Mouse (Mus musculus): ENCODE data around the gene Stoml2. TPM values are rescaled to one million over a fixed set of nuclear protein-coding genes. Genes with fewer than 3 reads are reported as not detected.
A peak's percentile ranks its signal among the peaks of the same experiment; 100 is the strongest.

Stoml2 gene
- 100 to 1,000 TPM in 1 of 2 experiments, 10 to 100 TPM in 1; 88.9 to 105 TPM for total RNA-seq (2021)
- long read RNA-seq, experiment 1, transcript Stoml2-201 (10 exons, 1,874 nt): major isoform, 132 of 140 reads
- long read RNA-seq, experiment 1, partial matches to known transcripts: 3 of 140 reads
- long read RNA-seq, experiment 1, other reads (novel, unspliced or antisense): 5 of 140 reads
- long read RNA-seq, experiment 2, transcript Stoml2-201 (10 exons, 1,874 nt): major isoform, 143 of 164 reads
- long read RNA-seq, experiment 2, partial matches to known transcripts: 13 of 164 reads
- long read RNA-seq, experiment 2, other reads (novel, unspliced or antisense): 8 of 164 reads

DNA sequence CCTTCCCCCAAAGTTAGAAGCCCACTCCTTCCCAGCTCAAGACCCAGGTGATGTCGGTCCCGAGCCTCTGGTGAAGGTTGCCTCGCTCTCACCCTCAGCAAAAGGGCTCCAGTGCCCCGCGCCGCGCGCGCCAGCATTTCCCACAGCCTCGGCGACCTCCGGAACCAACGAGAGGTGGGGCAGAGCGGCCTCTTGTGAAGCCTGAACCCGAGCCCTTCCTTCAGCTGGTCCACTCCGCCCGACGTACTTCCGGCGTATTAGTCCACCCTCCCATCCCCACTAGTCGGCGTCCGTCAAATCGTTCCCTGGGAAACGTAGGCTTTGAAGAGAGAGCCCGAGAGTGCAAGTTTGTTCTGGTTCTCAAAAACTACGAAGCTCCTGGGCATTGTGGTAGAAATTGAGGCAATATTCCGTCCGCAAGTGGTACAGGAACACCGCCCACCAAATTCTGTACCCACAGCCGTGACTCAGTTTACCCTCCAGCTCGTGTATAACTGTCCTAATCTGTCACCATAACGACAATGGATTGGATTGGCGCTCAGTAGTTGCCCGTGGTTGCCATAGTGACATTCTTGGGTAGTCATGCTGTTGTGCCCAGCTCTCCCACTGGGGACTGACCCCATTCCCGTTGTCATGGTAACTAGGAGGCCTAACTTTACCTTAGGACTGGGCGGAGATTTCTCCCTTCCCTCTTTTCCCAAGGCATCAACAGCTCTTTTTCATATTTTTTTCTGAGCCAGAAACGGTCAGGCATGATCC is at the start of gene Stoml2:
TSS of gene Stoml2 (minus strand) at position 474 of the 759 bp plus-strand sequence.
- DNase-seq (ENCODE audit: low spot score): peak; percentile 94

DNA sequence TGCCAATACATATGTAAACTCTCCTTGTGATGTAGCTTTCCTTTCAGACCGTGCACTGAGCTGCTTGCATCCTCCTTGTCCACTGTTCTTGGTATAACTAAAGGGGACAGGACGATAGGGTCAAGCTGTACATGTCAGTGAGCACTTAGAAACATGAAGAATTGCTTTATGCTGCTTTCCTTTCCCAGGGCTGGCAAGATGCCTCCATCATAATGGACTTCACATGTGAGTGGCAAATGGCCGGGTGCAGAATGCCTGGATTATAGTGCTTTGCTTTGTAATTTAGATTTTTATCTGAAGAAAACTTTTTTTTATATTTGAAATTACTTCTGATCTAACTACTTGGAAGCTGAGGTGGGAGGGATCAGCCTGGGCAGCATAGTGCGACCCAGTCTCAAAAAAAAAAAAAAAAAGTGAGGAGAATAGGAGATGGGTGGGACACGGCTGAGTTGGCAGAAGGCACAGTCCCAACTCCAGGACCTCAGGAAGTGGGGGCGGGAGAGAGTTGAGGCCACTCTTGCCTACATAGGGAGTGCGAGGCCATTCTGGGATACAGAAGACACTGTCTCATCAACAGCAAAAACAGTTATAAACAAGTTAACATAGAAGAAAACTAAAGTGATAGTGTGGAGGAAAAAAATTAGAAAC is 46.7 kb upstream of the Stoml2 start:
- DNase-seq (ENCODE audit: low spot score): no peak

DNA sequence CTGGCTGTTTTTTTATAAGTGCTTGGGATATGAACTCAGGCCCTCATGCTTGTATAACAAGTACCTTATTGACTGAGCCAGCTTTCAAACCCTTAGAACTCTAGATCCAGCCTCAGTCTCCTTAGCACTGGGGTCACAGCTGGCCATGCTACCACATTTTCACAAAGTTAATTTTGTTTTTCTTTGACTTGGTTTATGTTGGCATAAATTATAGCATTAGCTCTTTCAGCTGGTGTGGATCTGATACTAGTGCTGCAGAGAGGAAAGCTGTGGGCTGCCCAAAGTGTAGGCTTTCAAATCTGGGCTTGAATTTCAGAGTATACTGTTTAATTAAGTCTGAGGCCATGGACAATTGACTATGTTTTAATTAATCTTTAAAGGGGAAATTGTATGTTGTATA is 43.4 kb upstream of the Stoml2 start:
- no peak for DNase-seq (ENCODE audit: low spot score)

DNA sequence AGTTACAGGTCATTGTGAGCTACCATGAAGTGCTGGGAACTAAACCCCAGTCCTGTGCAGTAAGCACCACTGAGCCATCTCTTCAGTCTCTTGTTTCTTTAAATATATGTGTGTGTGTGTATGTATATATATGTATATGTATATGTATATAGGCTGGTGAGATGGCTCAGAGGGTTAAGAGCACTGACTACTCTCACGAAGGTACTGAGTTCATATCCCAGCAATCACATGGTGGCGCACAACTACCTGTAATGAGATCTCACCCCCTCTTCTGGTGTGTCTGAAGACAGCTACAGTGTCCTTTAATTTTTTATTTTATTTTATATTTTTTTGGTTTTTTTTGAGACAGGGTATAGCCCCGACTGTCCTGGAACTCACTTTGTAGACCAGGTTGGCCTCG is 34.0 kb upstream of the Stoml2 start:
- DNase-seq (ENCODE audit: low spot score): no peak

GRCm38 (mm10) chr4:43060286-43060685 is 28.8 kb upstream of the Stoml2 start:
- DNase-seq (ENCODE audit: low spot score): no peak

- DNase-seq (ENCODE audit: low spot score): no peak
Observed at GRCm38 (mm10) chr4:43059697-43060096, 28.2 kb upstream of the Stoml2 start.

DNA sequence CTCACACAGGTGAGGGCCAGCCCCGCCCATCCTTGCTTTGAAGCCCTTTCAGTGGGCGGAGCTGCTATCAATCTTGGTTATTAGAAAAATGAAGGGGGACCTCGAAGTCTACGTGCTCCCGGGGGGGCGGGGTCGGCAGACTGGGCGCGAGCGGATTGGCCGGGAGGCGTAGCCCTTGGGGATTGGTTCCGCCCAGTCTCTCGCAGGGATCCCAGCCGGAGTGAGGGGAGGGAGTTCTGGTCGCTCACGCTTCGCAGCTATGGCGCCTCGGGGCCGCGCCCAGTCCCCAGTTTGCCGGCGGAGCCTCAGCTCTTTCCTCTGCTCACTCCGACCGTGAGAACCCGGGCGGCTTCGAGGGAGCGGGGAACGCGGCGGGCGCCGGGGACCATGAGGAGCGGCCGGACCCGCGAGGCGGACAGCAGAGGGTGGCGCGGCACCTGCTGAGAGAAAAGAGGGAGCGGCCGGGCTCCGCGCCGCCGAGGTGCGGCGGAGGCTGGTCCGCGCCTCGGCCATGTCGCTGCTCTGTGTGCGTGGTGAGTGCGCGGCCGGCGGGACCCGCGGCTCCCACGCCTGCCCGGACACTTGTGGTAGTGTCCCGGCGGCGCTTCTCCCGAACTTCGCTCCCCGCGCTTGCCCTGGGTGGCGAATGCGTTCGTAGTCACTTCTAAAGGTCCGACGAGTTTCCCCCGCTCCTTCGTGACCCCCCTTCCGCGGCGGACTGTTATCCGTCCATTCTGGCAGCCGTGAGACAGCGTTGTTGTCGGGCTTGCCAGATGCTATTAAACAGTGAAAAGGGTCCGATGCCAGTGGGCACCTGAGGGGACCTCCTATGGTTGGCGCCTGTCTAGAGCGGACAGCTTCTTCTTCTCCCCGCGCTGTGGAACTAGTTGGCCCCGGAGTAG is 27.5 kb upstream of the Stoml2 start, which contains the start of gene Unc13b:
TSS of gene Unc13b (plus strand) at position 201 of the 902 bp plus-strand sequence.
- DNase-seq (ENCODE audit: low spot score): peak; percentile 81

- no peak for DNase-seq (ENCODE audit: low spot score)
Observed at GRCm38 (mm10) chr4:43058392-43058752, 26.9 kb upstream of the Stoml2 start.

- no peak for DNase-seq (ENCODE audit: low spot score)
Observed at GRCm38 (mm10) chr4:43057654-43058053, 26.1 kb upstream of the Stoml2 start.

DNA sequence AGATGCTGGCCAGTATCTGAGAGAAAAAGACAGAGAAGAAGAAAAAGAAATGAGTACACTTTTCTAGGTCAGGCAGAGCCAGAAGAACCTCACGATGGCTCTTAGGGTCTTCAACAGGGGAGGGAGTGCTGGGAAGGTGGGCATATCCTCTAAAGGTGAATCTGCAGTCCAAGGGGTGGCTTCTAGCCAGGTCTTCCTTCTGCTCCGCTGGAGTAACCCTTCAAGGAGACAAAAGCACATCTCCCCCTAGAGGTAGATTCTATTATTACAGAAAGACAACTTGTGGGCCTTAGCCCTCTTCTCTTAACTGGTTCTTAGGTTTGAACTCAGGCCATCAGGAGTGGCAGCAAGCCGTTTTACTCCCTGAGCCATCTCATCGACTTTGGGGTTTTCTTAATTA is 21.1 kb upstream of the Stoml2 start:
- DNase-seq (ENCODE audit: low spot score): peak; percentile 60

- peak; percentile 87 for DNase-seq (ENCODE audit: low spot score)
Observed at GRCm38 (mm10) chr4:43047231-43047630, 15.7 kb upstream of the Stoml2 start.

DNA sequence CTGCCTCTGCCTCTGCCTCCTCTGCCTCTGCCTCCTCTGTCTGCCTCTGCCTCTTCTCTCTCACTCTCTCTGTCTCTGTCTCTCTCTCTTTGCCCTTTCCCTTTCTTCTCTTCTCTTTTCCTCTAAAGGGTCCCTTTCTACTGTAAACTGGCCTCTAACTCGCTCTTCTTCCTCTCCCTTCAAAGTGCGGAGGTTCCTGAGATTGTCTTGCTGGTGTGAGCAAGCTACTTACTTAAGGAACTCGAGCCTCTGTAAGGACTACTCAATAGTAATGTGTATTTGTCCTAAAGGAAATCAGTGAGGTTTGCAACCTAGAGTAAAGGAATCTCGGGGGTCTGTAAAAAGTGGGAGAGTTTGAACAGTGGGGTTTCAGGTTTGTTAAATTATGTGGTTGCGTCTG is 15.1 kb upstream of the Stoml2 start:
- no peak for DNase-seq (ENCODE audit: low spot score)

- DNase-seq (ENCODE audit: low spot score): peak; percentile 99
Observed at GRCm38 (mm10) chr4:43045659-43046302, 14.3 kb upstream of the Stoml2 start, which contains the start of gene Fam214b. Gene Fam214b (minus strand): TSS chr4:43046220.

DNA sequence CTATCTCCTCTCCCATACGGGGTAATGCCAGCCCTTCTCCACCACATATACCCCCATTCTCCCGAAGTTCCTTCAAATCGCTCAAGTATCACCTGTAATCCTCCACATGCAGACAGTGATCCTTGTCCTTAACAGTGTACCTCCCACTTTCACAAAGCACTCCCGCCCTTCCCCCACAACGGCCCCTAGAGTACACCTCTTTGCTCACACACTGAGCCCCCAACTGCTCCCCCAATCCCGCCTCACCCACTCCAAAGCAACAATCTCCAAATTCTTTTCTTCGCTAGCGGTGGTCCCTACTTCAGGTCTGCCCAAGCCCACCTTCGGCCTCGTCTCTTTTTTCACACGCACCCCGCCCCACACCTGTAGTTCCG is 13.8 kb upstream of the Stoml2 start:
- DNase-seq (ENCODE audit: low spot score): no peak

DNA sequence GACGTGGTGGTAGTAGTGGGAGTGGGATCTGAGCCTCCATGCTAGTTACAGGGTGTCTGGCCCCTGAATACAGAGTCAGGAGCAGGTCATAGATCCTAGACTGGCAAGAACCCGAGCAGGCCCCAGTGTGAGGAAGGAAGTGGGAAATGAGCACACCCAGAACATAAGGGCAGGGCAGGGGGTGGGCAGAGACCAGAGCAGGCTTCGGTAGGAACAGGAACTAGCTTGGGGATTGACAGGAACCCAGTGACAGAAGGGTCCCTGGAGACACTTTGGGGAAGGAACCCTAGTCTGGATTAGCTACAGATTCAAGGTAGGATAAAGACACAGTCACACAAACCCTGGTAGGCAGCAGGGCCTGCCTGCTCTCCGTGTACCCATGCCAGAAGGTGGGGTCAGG is 13.2 kb upstream of the Stoml2 start:
- no peak for DNase-seq (ENCODE audit: low spot score)

DNA sequence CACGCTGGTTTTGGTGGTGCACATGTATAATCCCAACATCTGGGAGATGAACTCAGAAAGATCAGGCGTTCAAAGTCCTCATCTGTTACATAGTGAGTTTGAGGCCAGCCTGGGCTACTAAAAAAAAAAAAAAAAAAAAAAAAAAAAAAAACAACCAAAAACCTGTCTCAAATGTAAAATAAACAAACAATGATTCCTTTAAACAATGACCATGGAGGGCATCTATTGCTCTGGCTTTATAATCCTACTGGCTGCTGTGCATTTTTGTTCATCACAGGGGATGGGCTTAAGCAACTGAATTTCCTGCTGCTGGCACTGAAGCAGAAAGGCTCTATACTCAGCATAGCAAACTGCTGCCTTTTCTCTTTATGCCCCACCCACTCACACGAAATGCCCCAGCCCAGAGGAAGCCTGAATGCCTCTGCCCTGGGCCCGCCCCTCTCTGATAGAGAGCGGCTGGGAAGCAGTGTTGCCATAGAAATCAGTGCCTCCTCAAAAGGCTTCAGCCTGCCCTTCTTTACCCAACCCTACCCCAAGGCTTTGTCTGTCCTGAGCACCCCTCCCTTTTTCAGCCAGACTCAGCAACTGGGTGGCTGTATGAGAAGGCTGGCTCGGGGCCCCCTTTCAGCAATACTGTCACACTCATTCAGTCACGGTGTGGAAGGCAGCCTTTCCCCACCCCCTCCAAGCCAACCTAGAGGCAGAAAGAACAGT is 12.3 kb upstream of the Stoml2 start:
- DNase-seq (ENCODE audit: low spot score): no peak

GRCm38 (mm10) chr4:43040881-43041547 is 9.5 kb upstream of the Stoml2 start:
- DNase-seq (ENCODE audit: low spot score): no peak

GRCm38 (mm10) chr4:43040114-43040572 is 8.6 kb upstream of the Stoml2 start:
- peak; percentile 97 for DNase-seq (ENCODE audit: low spot score)

- DNase-seq (ENCODE audit: low spot score): no peak
Observed at GRCm38 (mm10) chr4:43039609-43040008, 8.1 kb upstream of the Stoml2 start.

Measured in gastrocnemius, adult 18-20 months (tissue).